Mouse (Mus musculus) liver, embryonic 14.5 days (tissue): Measurements from ENCODE around the gene Adam15.

ENCODE experiments used
- CTCF ChIP-seq: IDR thresholded peaks from 2 replicates; pipeline ENCODE4 v1.5.1; 2016; ENCODE audit warnings: antibody characterized with exemption, low read depth, control low read depth
- EP300 ChIP-seq: IDR thresholded peaks from 2 replicates; pipeline ENCODE4 v1.6.1; 2016; ENCODE audit warnings: antibody characterized with exemption, low read depth

- no peak for TF ChIP-seq CTCF
- TF ChIP-seq EP300, result no peak
Observed at GRCm38 (mm10) chr3:89348911-89349868, 606 bp downstream of the Adam15 start.
